Mouse (Mus musculus) stomach, postnatal 0 days (tissue): ENCODE measurements around the gene Hus1.

Experiments used
- CTCF ChIP-seq: IDR thresholded peaks from 2 replicates; pipeline ENCODE4 v1.5.1; 2016; ENCODE audit warnings: antibody characterized with exemption, low read depth, mild to moderate bottlenecking, moderate library complexity
- EP300 ChIP-seq: optimal IDR thresholded peaks from 2 replicates; pipeline ENCODE3; 2016; ENCODE audit warnings: antibody characterized with exemption

DNA sequence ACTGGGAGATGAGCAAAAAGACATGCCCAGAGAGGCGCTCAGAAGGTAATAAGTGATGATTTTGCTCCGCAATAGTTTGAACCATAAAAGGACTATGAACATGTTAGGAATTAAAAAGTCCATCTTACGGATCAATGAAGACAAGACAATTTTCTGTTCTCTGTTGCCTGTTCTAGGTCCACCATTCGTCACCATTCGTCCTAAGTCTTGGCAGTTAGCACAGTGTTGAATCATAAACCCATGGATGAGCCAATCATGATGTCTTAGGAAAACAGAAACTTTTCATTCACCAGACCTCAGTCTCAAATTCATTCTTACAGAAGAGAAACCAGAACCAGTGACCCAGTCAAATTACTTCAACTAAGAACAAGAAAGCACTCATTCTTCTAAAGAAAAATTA is 2.2 kb downstream of the Hus1 start:
- TF ChIP-seq CTCF (no peak), EP300 (no peak)
